Mouse (Mus musculus) heart, adult 2 months (tissue): ENCODE data around the gene Camta1. TPM values are rescaled to one million over a fixed set of nuclear protein-coding genes. Genes with fewer than 3 reads are reported as not detected.

Experiments used
- DNase-seq, 2 experiments: peaks; one replicate each; pipeline ENCODE4 v3.0.0; 2021
- H3K27ac ChIP-seq: fragments of 200-600 bp; 2 replicates; pipeline ENCODE4 v1.8.1; 2022
- H3K27me3 ChIP-seq: fragments of 200-500 bp; 2 replicates; pipeline ENCODE4 v1.6.1; 2012; ENCODE audit warnings: mild to moderate bottlenecking, low read length, inconsistent platforms, mixed read lengths; ENCODE audit not compliant: control insufficient read depth, insufficient read depth
- H3K36me3 ChIP-seq: fragments of 200-500 bp; 2 replicates; pipeline ENCODE4 v1.6.1; 2012; ENCODE audit warnings: low read length, inconsistent platforms; ENCODE audit not compliant: control insufficient read depth, insufficient read depth
- H3K4me1 ChIP-seq: fragments of 200-500 bp; 2 replicates; pipeline ENCODE4 v1.6.1; 2011; ENCODE audit warnings: low read length; ENCODE audit not compliant: control insufficient read depth, insufficient read depth
- H3K4me3 ChIP-seq: fragments of 200-600 bp; 2 replicates; pipeline ENCODE4 v1.8.1; 2022
- H3K79me2 ChIP-seq: fragments of 200-500 bp; replicated peaks from 2 replicates; pipeline ENCODE4 v1.6.1; 2012; ENCODE audit warnings: mild to moderate bottlenecking, inconsistent platforms, low read length, moderate library complexity, mixed read lengths; ENCODE audit not compliant: control insufficient read depth, insufficient read depth
- H3K9ac ChIP-seq: fragments of 200-500 bp; 2 replicates; pipeline ENCODE4 v1.6.1; 2012; ENCODE audit warnings: low read depth, mild to moderate bottlenecking, control low read depth, inconsistent platforms, low read length, mixed read lengths
- CTCF ChIP-seq: fragments of 200-600 bp; IDR thresholded peaks from 2 replicates; pipeline ENCODE4 v1.8.1; 2022; ENCODE audit warnings: antibody characterized with exemption, mild to moderate bottlenecking, moderate library complexity
- EP300 ChIP-seq: fragments of 200-500 bp; IDR thresholded peaks from 2 replicates; pipeline ENCODE4 v1.6.1; 2011; ENCODE audit warnings: low read depth, low read length, control low read depth; ENCODE audit not compliant: insufficient read depth
- POLR2A ChIP-seq: fragments of 200-500 bp; IDR thresholded peaks from 2 replicates; pipeline ENCODE4 v1.6.1; 2011; ENCODE audit warnings: mild to moderate bottlenecking, low read depth, low read length, control low read depth; ENCODE audit not compliant: insufficient read depth
- whole genome bisulfite sequencing: fragments of 180-500 bp; shearing (Covaris S2); methylation state at CpG from one replicate; pipeline ENCODE4 v1.1.7; 2018; 5-methylcytosine and 5-hydroxymethylcytosine counted together
- intact Hi-C: fragments of 180-260 bp; cut with DNase I; formaldehyde crosslinking; loops from one replicate; pipeline ENCODE4 v1.15.1; 2025
- polyA plus RNA-seq: library from polyadenylated mRNA; depleted of rRNA; stranded (reverse); fragments of >200 nt; gene quantifications from 2 replicates; pipeline ENCODE4 v1.2.3, GENCODE M21; 2012
- total RNA-seq, 2 experiments: library from RNA; stranded (reverse); gene quantifications; 2 replicates each; pipeline ENCODE4 v1.2.3; 2021

Gene Camta1
- total and polyA plus RNA-seq, 3 experiments: 39.4 to 234 (median 208) TPM

DNA sequence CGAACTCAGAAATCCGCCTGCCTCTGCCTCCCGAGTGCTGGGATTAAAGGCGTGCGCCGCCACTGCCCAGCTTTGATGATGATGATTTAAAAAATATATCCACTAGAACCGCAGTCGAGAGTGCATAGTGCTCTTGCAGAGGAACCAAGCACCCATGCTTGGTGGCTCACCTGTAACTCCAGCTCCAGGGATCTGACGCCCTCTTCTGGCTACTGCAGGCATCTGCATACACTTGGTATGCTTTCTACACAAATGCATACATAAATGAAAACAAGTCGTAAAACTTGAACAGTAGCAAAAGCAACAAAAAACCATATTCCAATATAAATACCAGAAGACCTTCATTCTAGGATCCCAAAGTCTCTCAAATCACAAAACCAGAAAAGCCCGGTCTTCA is 896.1 kb downstream of the Camta1 start:
- DNase-seq: no peak
- no peak overlapping the region for H3K27ac ChIP-seq
- no peaks in the 10 kb centered on the region for H3K4me1 ChIP-seq
- TF ChIP-seq CTCF: no peak; the same call in 1 of the 2 replicates
- no peak for TF ChIP-seq POLR2A
- no peak for TF ChIP-seq EP300
- no peaks in the 10 kb centered on the region for H3K79me2 ChIP-seq
- no peaks in the 10 kb centered on the region for H3K36me3 ChIP-seq
- no peaks in the 10 kb centered on the region for H3K27me3 ChIP-seq
- WGBS: 63% methylated on average over 11 of the region's 11 CpGs
- intact Hi-C loops: loop anchor here (5.0 kb wide), 1 partner anchor 177 kb away; no protein-coding TSS in a partner anchor
- no peak overlapping the region for H3K4me3 ChIP-seq
- no peak overlapping the region for H3K9ac ChIP-seq

DNA sequence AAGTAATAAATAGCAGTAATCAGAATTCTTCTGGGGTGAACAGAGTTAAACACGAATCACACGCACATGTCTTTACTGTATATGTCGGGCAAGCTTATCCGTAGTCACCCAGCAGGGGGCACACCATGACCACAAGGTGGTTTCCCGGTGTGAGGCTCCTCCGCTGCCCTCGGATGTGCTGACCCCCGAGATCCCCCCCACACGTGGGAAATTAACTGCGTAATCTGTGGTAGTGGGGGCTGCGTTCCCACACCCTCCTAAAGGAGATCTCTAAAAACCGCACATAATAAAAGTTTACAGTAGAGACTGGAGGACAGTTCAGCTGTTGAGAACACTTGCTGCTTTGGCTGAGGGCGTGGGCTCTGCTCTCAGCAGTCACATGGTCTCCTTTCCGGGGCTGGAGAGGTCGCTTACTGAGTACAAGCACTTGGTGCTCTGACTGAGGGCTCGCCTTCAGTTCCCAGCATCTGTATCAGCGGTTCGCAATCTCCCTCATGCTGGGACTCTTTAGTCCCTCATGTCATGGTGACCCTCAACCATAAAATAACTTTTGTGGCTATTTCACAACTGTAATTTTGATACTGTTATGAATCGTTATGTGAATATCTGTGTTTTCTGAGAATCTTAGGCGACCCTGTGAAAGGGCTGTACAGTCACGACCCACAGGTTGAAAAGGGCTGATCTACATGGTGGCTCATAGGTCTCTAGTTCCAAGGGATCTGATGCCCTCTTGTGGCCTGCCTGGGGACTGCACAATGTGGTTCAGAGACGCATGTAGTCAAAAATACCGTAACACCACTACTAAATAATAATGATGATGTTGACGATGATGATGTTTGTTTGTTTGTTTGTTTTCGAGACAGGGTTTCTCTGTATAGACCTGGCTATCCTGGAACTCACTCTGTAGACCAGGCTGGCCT is 896.8 kb downstream of the Camta1 start:
- H3K79me2 ChIP-seq: no peaks in the 10 kb centered on the region
- no peak overlapping the region for H3K4me3 ChIP-seq
- no peaks in the 10 kb centered on the region for H3K27me3 ChIP-seq
- H3K4me1 ChIP-seq: no peaks in the 10 kb centered on the region
- no peak overlapping the region for H3K9ac ChIP-seq
- TF ChIP-seq POLR2A (no peak), CTCF (peak; percentile 79), EP300 (0 out of 2 replicates have a peak, but pooled peaks have one; percentile 53)
- 7% methylated on average over 25 of the region's 25 CpGs for WGBS
- no peaks in the 10 kb centered on the region for H3K36me3 ChIP-seq
- intact Hi-C loops: loop anchor here (5.0 kb wide), 1 partner anchor 177 kb away; no protein-coding TSS in a partner anchor
- peak; percentile 70 to 86 for DNase-seq
- no peak overlapping the region for H3K27ac ChIP-seq

DNA sequence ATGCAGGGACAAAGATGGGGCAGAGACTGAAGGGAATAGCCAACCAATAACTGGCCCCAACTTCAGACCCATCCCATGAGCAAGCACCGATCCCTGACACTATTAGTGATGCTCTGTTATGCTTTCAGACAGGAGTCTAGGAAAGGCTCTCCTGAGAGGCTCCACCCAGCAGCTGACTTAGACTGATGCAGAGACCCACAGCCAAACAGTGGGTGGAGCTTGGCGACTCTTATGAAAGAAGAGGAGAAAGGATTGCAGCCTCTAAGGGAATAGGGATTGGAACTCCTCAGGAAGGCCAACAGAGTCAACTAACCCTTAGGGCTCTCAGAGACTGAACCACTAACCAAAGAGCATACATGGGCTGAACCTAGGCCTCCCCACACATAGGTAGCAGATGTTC is 898.0 kb downstream of the Camta1 start:
- WGBS: 65% methylated on average over 2 of the region's 2 CpGs
- no peak for DNase-seq
- H3K36me3 ChIP-seq: no peaks in the 10 kb centered on the region
- H3K4me1 ChIP-seq: no peaks in the 10 kb centered on the region
- no peak for TF ChIP-seq EP300
- no peak for TF ChIP-seq CTCF
- no peak for TF ChIP-seq POLR2A
- no peak overlapping the region for H3K27ac ChIP-seq
- no peaks in the 10 kb centered on the region for H3K79me2 ChIP-seq
- intact Hi-C loops: no loop called here
- no peak overlapping the region for H3K4me3 ChIP-seq
- H3K27me3 ChIP-seq: no peaks in the 10 kb centered on the region
- no peak overlapping the region for H3K9ac ChIP-seq

DNA sequence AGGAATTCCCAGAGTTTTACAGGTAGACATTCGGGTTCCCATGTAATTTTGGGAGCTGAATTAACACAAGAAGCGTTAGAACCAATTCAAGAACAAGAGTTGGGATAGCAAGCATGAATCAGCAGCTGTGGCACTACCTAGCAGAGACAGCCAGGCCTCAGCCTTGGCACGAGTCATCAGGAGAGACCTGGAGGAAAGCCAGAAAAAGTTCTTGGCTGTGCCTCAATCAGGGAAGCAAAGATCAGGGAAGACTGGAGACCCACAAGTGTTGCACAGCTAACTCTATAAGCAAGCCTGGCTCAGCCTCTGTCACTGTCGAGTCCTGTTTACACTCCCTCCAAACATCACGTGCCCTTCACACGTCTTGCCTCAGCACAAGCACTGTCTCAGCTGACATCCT is 899.4 kb downstream of the Camta1 start:
- WGBS: 46% methylated on average over 6 of the region's 6 CpGs
- Histone ChIP-seq H3K36me3 (no peaks in the 10 kb centered on the region), H3K9ac (no peak overlapping the region), H3K27ac (no peak overlapping the region), H3K4me3 (no peak overlapping the region), H3K4me1 (no peaks in the 10 kb centered on the region), H3K27me3 (no peaks in the 10 kb centered on the region), H3K79me2 (no peaks in the 10 kb centered on the region)
- intact Hi-C loops: no loop called here
- peak in 1 of 2 experiments; percentile 34 for DNase-seq
- TF ChIP-seq CTCF: no peak
- TF ChIP-seq POLR2A: no peak
- TF ChIP-seq EP300: no peak

DNA sequence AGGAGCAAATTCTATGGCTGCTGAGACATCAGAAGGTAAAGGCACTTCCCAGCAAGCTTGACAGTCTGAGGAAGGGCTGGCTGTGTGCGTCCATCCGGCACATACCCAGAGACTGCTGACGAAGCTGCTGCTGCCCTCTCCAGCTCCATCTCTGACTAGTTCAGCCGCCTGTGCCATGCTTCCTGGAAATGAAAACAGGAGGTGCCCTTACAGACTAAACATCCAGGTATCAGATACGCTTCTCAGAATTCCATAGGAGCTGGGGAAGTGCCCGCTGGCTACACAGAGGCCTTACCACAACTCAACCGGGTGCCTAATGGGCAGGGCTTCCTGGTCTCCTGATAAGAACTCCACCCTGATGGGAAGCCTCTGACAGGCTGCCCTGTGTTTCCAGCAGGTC is 903.1 kb downstream of the Camta1 start:
- Histone ChIP-seq H3K27ac (no peak overlapping the region), H3K9ac (no peak overlapping the region), H3K4me3 (no peak overlapping the region), H3K27me3 (no peaks in the 10 kb centered on the region), H3K4me1 (no peaks in the 10 kb centered on the region), H3K36me3 (no peaks in the 10 kb centered on the region), H3K79me2 (no peaks in the 10 kb centered on the region)
- 58% methylated on average over 7 of the region's 7 CpGs for WGBS
- no peak for DNase-seq
- TF ChIP-seq POLR2A (no peak), EP300 (no peak), CTCF (no peak)
- intact Hi-C loops: no loop called here

DNA sequence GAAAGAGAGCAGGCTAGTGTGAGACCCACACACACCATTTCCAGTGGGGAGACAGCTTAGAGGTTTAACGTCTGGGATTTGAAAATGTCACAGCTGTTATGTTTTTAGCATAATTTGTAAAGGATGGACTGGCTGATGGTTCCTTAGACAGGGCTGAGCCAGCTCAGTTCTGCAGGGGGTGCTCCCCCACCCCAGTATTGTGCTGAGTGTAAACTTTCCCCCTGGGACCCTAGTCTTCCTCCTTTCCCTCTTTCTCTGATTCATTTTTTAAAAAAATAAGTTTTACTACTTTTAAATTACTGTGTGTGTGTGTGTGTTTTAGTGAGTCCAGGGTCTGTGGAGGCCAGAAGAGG is 904.6 kb downstream of the Camta1 start:
- Histone ChIP-seq H3K4me1 (no peaks in the 10 kb centered on the region), H3K27me3 (no peaks in the 10 kb centered on the region), H3K79me2 (no peaks in the 10 kb centered on the region), H3K4me3 (no peak overlapping the region), H3K36me3 (no peaks in the 10 kb centered on the region), H3K9ac (no peak overlapping the region), H3K27ac (no peak overlapping the region)
- TF ChIP-seq POLR2A: no peak
- TF ChIP-seq EP300: no peak
- no peak for TF ChIP-seq CTCF
- WGBS: 40% methylated on average over 1 of the region's 1 CpGs
- intact Hi-C loops: no loop called here
- no peak for DNase-seq
